Mouse (Mus musculus): ENCODE results near the gene Tmem82.
A peak's percentile ranks its signal among the peaks of the same experiment; 100 is the strongest.

The Tmem82 gene

DNA sequence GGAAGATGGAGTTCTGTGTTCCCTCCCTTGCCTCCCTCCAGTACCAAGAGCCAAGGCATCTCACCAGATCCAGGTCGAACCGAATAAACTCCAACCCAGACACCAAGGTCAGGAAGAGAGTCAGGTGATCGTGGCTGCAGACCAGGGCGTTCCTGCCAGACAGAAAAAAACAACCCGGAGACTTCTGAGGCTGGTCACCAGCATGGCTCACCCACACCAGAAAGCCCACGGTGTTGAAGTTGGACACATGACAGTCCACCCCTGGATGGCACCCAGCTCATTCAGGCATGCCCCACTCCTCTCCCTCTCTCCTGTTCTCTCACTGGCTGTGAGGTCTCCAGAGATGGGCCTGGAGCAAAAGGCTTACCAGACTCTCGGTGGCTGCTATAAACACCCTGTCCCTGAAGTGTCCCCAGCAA lies 22.9 kb upstream of the Tmem82 start:
- DNase-seq, result no peak

DNA sequence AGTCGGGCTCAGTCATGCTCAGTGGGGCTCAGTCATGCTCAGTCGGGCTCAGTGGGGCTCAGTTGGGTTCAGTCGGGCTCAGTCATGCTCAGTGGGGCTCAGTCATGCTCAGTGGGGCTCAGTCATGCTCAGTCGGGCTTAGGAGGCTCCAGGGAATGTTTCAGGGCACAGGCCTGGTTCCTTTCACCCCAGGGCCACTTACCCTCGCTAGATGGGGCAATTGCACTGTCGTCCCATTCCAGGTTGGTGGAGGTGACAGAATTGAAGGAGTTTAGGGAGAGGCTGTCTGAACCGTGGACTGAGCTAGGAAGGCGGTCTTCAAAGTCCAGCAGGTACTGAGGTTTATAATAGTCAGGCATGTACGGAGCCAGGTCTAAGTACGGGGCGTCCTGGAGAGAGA lies 21.0 kb upstream of the Tmem82 start:
- no peak for DNase-seq

DNA sequence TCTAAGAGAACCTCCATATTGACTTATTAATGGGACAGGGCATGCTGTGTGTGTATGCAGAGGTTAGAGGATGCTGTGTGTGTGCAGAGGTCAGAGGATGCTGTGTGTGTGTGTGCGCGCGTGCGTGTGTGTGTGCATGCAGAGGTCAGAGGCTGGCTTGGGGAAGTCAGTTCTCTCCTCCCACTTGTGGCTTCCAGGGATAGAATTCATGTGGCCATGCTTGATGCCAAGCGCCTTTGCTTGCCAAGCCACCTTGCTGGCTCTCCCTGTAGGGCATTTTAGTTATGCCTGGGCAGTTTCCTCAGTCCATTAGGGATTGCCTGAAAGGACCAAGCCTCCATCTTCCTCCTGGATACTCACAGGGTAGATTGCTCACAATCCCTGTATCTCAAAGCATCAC lies 18.3 kb upstream of the Tmem82 start:
- DNase-seq, result no peak

DNA sequence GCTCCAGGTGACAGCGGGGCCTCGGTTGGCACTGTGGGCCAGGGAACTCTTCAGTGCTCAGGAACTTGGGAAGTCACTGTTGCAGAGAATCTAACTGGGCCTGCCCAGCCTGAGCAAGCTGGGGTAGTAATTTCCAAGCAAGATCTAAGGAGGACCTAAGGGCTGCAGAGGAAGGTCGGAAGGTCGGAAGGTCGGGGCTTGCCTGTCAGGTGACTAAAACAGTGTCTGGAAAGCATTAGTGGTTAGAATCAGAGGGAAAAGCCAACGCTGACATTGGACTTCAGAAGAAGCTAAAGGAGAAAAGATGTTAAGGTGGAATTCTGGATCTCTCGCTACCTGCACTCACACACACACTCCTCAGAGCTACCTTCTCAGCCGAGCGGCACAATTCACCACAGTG lies 17.6 kb upstream of the Tmem82 start:
- peak; percentile 41 for DNase-seq

DNA sequence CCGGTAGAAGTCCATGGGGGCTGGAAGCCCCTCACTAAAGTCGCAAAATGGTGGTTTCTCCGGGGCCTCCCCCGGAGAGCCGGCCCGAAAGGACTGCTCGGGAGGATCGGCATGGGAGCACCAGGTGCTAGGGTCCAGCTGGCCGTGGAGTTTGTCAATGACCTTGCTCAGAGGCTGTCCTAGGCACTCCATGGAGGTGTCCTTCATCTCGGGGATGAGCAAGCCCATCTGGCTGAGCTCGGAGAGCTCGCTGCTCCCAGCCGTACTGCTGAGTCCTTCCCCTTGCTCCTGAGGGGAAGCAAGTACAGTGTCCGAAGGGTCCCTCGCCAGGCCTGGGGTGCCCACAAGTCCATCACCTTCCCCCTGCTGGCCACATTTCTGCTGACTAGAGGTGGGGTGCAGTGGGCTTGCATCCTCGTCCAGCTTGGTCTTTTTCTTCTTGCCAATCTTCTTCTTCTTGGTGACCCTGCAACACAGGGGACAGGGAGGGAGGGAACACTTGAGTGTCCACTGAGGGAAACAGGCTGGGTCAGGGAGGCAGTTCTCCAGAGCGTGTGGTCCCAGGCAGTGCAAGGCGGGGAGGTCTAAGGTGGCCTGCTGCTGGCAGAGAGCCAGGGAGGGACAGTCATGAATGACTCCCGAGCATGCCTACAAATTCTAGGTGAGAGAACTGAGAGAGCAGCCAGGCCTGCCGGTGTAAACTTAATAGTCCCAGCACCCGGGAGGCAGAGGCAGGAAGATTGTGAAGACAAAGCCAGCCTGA lies 13.9 kb upstream of the Tmem82 start:
- DNase-seq, result no peak

DNA sequence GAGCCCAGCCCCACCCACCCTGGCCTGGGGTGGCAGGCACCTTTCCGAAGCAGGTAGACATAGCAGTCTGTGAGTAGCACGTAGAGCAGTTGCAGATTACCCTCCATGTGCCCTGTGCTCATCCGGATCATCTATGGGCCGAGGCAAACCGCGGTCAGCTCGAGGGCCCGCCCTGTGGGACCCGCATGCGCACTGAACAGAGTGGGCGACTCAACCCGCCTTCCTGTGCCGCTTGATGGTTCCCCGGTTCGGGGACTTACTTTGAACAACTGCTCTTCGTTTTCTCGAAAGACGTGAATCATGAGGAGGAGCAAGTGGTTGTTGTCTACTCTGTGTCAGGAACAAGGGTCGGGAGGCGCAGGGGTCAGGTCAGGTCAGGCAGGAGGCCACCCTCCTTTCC lies 12.8 kb upstream of the Tmem82 start:
- DNase-seq, result no peak

DNA sequence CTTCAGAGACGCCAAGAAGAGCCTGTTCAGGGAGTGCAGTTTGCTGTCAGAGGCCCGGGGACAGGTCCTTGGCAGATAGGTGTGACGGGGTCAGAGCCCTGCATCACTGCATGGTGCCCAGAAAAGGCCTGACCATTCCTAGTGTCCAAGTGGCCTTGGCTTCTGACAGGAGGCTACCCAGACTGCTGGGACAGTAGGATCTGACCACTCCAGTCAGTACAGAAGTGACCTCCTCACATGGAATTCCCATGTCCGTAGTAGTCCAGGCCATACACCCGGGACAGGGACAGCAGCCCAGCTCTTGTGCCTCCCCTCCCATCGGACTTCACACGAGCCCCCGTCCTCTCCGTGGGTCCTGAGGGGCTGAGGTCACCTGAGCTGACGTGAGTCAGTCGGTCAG lies 11.6 kb upstream of the Tmem82 start:
- no peak for DNase-seq

DNA sequence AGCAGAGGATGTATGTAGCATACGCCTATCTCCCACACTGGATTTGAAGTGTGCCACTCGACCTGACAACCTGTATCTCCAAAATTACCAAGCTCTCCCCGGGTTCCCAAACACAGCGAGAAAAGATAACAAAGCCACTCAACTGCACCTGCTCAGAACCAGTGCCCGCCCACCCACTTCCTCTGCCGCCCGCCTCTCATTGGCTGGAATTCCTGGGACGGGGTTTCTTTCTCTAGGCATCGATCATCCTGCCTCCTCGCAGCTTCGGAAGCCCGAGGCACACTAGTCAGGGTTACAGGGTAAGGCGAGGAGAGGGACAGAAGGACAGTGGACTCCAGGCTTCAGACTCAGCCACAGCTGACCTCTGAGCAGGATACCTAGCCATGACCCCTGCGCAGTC lies 10.2 kb upstream of the Tmem82 start:
- no peak for DNase-seq

DNA sequence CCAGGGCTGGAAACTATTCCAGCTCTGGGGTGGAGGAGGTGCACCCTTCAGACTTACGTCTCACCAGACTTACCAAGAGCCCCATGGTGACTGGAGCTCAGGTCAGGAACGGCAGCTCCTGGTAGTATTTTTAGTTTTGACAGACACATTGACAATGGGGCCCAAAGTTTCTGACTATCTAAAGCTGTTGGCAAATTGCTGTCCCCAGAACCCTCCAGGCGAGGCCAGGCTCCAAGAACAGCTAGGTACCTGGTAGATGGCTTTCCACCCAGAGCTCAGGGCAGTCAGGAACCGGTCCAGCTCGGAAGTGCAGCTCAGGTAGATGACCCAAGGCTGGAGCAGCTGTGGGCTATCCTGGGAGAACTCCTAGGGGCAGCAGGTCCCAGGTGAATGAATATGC lies 9.1 kb upstream of the Tmem82 start:
- DNase-seq, result no peak

DNA sequence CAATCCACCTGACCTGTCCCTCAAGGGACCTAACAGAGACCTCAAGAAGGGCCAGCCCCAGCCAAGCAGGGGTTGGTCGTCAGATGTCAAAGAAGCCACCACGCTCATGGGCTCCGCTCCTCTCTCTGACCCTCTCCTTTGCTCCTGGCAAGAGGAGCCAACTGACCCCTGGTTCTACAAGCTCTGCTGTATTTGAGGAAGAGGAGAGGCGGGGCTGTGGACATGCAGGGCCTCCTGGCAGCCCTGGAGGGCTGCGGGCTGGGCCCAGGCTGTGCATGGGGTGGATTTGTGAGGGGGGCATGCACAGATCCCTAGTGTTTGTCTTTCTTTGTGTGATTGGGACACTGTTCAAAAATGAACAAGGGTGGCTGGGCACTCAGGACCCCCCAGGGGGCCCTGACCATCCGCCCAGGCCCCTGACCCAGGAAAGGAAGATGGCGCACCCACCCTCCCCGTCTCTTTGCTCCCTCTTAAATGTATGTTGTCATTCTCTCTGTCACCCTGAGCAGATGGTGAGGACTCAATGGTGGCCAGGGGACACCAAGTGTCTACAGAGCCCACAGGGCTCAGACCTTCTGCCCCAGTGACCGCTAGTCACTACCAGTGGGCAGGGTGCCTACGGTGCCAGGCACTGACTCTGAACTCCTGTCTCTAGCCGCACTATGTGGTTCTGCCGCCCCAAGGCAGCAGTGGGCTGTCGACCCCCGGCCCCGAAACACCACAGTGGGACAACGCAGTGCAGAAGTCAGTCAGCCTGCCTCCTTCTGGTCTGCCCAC lies 7.5 kb upstream of the Tmem82 start:
- no peak for DNase-seq

DNA sequence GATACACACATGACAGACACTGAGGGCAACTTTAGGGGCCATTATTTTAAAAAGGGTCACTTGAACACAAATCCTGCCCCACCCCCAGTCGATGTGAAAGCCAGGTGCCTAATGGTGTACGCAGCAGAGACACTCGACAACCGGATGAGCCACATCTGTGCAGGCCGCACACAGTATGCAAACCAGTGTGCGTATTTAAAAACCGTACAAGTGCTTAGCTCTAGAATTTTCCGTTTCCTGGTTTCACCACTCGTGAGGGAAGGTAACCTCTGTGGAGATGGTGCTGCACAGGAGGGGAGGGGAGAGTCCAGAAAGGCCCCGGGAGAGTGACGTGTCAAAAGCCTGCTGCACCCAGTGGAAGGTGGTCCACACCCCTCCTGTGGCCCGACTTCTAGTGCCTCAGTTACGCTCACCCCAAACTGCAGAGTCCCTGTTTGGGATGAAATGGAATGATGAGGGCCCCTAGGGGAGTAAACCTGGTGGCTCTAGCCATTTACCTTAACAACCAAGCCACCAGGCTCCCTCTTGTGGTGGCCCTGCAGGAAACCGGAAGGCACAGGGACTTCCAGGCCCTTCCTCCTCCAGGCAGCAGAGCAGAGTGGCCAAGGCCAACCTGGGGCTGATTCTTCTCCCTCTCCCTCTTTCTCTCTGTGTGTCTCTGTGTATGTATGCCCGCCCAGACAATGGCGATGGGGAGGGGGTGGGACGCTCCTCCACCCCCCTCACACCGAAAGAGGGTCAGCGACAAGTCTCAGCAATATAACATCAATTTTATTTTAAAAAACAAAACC lies 6.7 kb upstream of the Tmem82 start:
- DNase-seq, result peak; percentile 44

DNA sequence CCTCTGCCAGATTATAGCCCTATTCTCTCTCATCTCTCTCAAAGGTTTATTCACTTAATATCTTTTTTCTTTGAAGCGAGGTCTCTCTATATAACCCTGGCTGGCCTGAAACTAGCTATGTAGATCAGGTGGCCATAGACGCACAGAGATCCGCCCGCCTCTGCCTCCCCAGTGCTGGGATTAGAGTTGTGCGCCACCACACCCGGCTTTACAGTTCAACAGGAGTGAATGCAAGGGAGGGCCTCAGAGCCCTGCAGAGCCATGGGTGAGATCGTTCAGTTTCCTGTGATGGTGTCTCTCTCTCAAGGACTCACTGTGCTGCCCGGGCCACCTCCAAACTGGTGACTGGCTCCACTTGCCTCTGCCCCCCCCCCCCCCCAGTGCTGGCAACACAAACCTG lies 5.7 kb upstream of the Tmem82 start:
- no peak for DNase-seq

DNA sequence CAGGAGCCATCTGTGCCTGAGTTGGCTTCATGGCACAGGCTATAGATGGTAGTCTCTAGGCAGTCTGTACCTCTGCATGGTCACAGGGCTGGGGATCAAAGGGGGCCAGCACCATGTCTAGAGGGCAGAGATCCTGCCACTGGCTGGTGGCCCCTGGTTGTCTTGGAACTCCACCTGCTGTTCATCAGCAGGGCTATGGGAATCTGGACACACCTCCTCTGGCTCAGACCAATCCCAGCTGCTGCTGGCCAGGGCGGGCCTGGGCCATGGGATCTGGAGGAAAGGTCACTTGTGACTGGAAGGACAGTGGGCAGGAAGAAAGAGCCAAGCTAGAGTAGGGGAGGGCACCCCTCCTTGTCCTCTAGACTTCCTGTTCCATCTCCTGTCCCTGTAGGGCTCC lies 5.2 kb upstream of the Tmem82 start, which contains the start of gene Slc25a34:
Gene Slc25a34, minus strand, starts transcription at position 156 of the 400 bp plus-strand sequence.
- DNase-seq, result peak; percentile 21

DNA sequence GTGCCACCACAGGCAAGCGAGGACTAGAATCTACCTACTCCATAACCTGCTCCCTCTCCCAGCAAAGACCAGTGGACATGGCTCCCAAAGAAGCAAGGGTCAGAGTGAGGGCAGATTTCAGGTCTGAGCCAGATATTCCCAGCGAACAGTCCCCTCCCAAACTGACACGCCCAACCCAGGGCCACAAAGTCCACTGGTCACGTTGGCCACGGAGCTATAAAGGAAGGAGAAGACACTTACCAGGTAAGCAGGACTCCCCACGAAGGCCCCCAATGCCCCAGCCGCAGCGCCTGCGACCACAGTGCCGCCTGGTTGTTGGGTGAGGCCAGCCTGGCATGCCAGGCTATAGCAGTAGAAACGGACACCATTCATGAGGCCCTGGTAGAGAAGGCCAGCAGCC lies 4.6 kb upstream of the Tmem82 start:
- DNase-seq, result no peak

DNA sequence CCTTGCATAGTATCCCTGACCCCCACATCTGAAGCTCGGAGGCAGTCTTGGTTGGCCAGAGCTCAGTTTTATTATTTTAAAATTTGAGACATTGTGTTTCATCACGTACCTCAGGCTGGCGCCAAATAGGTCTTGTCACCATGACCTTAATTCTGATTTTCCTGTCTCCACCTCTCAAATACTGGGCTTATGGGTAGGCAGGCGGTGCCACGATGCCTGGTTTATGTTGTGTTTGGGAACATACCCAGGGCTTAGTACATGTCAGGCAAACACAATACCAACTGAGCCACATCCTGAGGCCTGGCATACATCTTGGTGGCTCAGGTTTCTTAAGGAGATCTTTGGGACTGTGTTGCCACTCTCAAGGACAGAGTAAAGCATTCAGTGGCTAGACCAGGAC lies 4.1 kb upstream of the Tmem82 start:
- no peak for DNase-seq

DNA sequence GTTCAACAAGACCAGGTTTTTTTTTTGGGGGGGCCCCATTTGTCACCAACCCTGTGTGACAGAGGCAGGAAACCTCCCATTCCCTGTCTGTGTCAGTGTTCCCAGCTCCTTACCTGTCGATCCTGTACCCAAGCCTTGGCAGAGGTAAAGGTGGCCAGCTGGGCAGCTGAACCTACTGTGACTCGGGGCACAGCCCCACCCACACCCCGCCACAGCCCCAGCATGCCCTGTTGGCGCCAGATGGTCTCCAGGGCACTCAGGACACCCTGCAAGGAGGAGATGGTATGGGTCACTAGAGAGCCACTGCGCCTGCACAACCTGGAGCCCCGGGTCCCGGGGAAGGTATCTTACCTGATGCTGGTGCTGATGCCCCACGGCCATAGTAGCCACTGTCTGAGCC lies 3.7 kb upstream of the Tmem82 start:
- DNase-seq, result no peak

DNA sequence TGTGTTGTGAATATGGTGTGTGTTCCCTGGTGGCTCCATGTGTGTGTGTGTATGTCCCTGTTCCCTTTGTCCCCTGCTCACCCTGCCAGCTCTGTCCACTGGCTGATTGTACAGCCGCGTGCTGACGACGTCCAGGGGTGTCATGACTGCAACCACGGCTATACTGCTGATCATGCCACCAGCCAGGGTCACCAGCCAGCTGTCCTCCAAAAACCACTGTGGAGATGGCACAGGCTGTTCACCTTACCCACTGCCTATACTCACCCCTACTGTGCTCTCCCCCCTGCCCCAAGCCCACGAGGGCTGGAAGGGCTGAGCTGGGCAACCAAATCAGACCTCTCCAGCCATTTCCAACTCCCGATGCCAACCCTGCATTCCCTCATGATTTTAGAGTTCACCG lies 2.9 kb upstream of the Tmem82 start:
- DNase-seq, result no peak

DNA sequence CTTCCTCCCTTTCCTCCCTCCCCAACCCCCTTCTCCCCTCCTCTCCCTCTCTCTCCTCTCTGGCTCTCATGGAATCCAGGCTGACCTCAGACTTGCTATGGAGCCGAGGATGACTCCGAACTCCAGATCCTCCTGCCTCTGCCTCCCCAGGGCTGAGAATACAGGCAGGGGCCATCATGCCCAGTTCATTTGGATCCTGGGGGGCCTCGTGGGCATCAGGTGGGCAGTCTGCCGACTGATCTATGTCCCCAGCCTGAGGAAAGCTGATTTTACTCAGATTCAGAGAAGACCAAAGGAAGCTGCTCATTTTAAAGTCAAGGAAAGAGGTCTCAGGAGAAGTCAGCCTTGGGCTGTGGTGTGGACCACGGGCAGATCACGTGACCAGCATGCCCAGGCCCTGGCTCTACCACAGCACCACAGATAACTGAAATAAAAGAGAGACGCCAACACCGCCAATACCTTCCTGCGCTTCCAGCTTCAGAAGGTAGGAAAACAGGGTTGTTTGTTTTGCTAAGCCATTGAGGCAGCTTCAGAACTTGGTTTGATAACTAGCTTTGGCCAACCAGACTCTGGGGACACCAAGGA lies 958 bp upstream of the Tmem82 start:
- DNase-seq, result no peak

DNA sequence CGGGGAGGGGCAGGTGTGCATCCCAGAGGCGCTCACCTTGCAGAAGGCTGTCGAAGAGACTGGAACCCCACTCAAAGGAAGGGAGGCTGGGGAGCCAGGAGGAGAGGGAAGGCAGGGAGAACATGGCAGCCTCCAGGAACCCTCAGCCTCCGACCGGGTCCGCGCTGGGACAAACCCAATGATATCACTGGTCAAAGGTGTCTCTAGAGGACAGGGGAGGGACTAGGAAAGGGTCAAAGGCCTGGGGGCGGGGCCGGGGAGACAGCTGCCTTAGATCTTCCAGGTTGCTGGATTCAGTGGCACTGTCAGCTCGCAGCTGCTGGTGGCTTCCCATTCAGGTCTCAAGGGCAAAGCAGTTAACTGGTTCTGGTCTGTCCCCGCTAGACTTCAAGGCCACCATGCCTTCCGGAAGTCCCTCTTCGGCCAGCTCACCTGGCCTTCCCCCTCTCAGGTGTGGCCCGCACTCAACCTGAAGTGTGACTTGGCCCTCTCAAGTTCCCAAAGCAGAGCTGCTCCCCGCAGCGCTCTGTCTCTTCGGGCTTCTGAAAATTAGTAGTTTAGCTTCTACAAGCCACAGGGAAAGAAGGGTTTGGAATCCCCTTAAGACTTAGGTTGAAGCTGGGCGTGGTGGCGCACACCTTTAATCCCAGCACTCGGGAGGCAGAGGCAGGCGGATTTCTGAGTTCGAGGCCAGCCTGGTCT lies 419 bp downstream of the Tmem82 start:
- peak; percentile 52 for DNase-seq

DNA sequence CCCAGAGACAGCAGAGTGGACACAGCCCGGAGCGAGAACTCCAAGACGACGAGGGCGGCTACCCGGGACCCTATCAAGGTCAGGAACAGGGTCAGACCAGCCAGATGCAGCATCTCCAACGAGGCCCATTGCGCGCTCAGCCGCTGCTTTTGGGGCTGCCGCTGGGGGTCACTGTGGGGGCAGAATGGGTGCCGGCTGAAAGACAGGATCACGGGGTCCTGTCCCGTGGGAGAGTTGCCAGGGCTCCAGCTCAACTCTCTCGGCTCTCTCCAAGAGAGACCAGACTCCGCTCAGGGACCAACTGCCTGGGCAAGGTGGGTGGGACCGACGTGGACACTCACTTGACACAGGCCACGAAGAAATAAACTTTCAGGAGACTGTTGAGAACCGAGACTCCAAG lies 1.1 kb downstream of the Tmem82 start:
- peak; percentile 79 for DNase-seq

DNA sequence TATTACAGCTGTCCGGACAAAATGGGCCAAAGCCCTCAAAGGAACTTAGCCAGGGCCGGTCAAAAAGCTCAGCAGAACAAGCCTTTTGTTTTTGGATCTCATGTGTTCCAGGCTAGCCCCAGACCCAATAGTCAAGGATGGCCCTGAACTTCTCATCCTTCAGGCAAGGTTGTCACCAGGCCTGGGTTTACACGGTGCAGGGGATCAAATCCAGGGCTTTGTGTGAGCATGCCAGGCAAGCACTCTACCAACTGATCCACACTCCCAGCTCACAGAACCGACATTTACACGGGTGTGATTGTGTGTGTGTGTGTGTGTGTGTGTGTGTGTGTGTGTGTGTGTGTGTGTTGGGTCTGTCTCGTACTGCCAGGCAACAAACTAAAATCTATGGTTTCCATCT lies 1.6 kb downstream of the Tmem82 start:
- no peak for DNase-seq

DNA sequence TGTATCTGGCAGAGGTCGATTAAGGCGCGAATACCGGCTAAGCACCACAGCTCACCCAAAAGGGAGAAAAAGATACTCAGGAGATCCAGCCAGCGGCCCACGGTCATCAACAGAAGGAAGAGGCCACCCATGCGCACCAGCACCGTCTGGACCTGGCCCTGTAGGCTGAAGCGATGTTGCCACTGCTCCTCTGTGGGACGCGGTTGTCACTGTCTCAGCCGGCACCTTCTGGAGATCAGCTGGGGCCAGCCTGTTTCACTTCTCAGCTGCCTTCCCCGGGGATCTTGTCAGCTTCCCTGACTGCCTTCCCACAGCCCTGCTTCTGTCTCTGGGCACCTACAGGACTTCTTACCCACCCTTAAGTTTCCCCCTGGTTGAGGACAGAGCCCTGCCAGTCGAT lies 3.5 kb downstream of the Tmem82 start:
- no peak for DNase-seq

DNA sequence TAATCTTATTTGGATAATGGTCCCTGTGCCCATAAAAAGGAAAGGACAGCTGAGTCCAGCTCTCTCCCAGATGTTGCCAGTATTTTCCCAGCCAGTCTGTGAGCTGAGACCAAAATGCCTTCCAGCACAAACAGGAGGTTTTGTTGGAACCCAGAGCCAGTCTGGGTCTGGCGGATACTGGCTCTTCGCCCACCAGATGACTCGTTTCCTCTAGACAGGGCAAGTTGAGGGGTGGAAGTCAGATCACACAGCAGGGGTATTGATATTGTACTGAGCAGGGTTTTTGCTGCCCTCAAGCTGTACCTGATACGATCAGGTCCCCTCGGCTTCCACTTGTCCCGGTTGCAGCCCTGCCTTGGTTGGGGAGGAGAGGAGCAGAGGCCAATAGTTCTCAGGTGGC lies 8.9 kb downstream of the Tmem82 start:
- no peak for DNase-seq

Measured in embryo, embryonic 11 days (tissue).